Mouse (Mus musculus): ENCODE measurements around the gene Naalad2.
"Not testable (repeated sequence)": the region's sequence is repeated elsewhere in the genome, so short reads cannot be mapped to it uniquely, and the experiment has no call there.

Naalad2 gene

GRCm38 (mm10) chr9:18402895-18403294, at the start of gene Naalad2:
Naalad2 (minus strand) TSS chr9:18402995.
- DNase-seq (ENCODE audit: low spot score in 2 of 2) = not testable (repeated sequence)

DNA sequence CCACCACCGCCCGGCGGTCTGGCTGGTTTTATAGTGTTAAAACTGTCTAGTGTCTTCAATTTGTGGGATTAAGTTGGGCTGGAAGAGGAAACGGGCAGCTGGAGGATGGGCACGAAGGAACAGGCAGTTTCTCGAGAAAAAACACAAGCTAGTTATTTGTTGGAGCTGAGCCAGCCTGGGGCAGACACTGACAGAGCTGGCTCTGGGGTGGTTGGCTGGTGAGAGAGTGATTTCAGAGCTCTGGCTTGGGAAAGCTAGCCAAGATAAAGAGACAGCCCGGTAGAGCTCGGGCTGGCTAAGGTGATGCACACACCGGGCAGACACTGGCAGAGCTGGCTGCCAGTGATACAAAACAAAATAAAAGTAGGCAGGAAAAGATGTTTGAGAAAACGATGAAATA, 28.9 kb upstream of the Naalad2 start:
- DNase-seq (ENCODE audit: low spot score in 2 of 2) = no peak

DNA sequence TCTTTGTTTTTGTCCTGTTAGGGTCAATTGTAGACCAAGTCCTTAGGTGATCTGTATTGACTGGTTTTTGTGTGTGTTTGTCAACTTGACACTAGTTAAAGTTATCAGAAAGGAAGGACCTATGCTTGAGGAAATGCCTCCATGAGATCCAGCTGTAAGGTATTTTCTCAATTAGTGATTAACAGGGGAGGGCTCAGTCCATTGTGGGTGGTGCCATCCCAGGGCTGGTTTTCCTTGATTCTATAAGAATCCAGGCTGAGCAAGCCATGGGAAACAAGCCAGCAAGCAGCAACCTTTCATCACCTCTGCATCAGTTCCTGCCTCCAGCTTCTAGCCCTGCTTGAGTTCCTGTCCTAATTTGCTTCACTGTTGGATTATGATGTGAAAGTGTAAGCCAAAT, 27.6 kb upstream of the Naalad2 start, which contains the start of gene Mbd3l2:
Gene Mbd3l2, plus strand, starts transcription at position 301 of the 400 bp plus-strand sequence.
- no peak for DNase-seq (ENCODE audit: low spot score in 2 of 2)

GRCm38 (mm10) chr9:18412371-18412770, 9.6 kb upstream of the Naalad2 start:
- DNase-seq (ENCODE audit: low spot score in 2 of 2) = not testable (repeated sequence)

- DNase-seq (ENCODE audit: low spot score in 2 of 2) = no peak
These were observed 1.3 kb upstream of the Naalad2 start, which contains the start of gene Ubtfl1 for GRCm38 (mm10) chr9:18404118-18404517. Ubtfl1 (plus strand) TSS chr9:18404418.

GRCm38 (mm10) chr9:18399629-18400028, 3.2 kb downstream of the Naalad2 start:
- no peak for DNase-seq (ENCODE audit: low spot score in 2 of 2)

DNA sequence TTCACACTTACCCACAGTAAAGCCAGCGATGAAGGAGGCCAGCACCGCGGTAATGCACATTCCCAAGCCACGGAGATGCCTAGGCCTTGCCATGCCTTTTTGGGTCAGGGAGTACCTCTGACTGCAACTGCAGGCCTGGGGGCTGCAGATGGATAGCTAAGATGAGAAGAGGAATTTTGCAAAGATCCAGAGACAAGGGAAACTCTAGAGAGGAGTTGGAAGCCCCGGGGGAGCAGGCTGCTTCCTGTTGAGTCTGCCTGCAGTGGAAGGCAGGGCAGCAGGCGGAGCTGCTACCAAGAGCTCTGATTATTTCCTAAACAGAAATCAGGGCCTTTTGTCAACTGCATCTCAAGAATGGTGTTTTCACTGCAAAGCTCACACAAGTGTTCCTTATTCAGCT, 17.0 kb downstream of the Naalad2 start:
- no peak for DNase-seq (ENCODE audit: low spot score in 2 of 2)

- not testable (repeated sequence) for DNase-seq (ENCODE audit: low spot score in 2 of 2)
These were observed 29.8 kb downstream of the Naalad2 start for GRCm38 (mm10) chr9:18373026-18373425.

DNA sequence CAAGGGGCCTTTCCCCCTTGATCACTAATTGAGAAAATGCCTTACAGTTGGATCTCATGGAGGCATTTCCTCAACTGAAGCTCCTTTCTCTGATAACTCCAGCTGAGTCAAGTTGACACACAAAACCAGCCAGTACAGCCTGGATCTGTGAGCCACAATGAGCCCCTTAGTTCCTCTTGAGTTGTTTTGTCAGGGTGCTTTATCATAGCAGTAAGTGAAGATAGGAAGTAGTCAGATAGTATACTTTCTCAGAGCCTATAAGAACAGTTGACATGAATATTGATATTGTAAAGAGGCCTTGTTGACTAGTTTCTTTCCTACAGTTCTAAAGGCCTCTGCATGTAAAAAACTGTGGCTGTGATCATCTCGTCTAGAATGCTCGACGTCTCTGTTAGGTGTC, 82.8 kb downstream of the Naalad2 start:
- no peak for DNase-seq (ENCODE audit: low spot score in 2 of 2)

DNA sequence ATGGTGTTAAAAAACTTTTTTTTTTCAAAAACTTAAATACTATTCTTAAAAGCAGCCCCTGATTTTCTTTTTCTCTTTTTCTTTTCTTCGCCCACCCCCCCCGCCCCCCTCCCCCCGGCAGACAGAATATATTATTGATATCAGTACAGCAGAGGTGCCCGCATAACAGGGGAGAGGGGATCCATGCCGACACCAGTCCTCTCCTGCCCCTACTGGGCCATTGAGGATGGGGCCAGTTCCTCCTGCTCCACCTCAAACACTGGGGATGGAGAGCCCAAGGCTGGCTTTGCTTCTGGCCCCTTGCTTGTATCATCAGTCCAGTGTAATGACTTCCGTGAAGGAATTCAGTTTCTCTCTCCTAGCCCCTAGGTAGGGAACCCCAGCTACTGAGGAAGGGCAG, 104.5 kb downstream of the Naalad2 start:
- DNase-seq (ENCODE audit: low spot score in 2 of 2) = no peak

- no peak for DNase-seq (ENCODE audit: low spot score in 2 of 2)
These were observed 109.6 kb downstream of the Naalad2 start for GRCm38 (mm10) chr9:18293026-18293781.

DNA sequence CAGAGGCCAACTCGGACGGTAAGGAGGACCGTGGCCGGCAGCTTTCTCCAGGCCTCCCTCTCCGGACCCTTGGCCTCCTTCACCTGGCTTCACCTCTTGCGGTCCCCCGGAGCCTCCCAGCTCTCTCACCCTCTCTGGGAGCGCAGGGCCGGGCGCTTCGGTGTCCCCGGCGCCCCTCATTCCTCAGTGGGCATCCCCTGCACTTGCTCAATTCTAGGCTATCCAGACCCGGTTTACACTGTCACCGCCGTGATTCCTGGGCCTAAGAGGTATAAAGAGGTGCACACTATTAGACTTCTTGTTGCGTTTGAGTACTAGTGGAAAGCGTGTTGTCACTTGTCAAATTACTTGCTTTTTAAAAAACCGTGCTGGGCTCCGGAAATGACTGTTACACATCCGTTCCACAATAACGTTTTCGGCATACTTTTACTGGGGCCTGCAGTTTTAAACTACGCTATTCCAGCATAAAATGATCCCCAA, 110.3 kb downstream of the Naalad2 start:
- DNase-seq (ENCODE audit: low spot score in 2 of 2) = peak in 1 of 2 experiments; percentile 5

GRCm38 (mm10) chr9:18291571-18292429, 111.0 kb downstream of the Naalad2 start, which contains the start of gene Chordc1:
Chordc1 (plus strand) TSS chr9:18292125.
- peak; percentile 87 to 90 for DNase-seq (ENCODE audit: low spot score in 2 of 2)

DNA sequence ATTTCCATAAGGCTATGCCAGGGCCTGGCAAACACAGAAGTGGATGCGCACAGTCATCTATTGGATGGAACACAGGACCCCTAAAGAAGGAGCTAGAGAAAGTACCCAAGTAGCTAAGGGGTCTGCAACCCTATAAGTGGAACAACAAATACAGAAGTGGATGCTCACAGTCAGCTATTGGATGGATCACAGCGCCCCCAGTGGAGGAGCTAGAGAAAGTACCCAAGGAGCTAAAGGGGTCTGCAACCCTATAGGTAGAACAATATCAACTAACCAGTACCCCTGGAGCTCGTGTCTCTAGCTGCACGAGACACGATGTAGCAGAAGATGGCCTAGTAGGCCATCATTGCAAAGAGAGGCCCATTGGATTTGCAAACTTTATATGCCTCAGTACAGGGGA, 124.1 kb downstream of the Naalad2 start:
- not testable (repeated sequence) for DNase-seq (ENCODE audit: low spot score in 2 of 2)

- DNase-seq (ENCODE audit: low spot score in 2 of 2) = no peak
These were observed 125.3 kb downstream of the Naalad2 start for GRCm38 (mm10) chr9:18277497-18277896.

DNA sequence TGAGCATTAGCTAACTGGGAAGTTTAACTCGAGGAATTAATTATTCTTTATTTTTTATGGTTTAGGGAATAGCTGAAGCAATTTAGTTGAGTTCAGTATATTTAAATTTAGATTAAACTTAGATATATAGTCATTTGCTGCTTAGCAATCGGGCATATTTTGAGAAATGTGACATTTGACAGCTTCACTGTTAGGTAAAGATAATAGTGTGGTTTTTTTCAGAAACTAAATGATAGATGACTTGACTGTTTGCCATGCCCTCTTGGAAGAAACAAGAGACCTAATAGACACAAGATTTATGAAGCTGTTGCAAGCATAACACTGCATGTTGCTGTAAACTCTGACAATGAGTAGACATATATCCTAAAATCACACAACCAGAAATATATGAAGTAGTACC, 126.0 kb downstream of the Naalad2 start:
- DNase-seq (ENCODE audit: low spot score in 2 of 2) = no peak

DNA sequence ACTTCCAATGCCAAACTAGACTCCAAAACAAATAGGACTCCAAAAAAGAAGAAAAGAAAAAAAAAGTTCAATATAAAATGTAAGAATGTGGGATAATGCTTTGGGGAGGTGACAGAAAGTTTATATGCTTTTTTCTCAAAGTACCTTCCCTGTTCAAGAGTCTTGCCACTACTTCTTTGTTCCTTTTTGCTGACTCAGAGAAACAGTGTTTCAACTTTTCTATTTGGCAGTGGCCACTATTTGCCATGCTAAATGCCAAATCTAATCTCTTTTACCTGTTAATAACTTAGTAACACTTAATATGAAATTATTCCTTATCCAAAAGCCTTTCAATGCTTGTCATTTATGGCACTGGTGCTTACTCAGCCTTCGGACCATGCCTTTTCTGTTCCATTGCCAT, 126.9 kb downstream of the Naalad2 start:
- DNase-seq (ENCODE audit: low spot score in 2 of 2) = no peak
